Mouse (Mus musculus) bone marrow macrophage, adult 2 months (primary cell): ENCODE results near the gene Tjp1.

Experiments
- CTCF ChIP-seq: IDR thresholded peaks from 2 replicates; pipeline ENCODE4 v1.5.1; 2012; ENCODE audit warnings: low read depth, mild to moderate bottlenecking, low read length, moderate library complexity
- POLR2A ChIP-seq: IDR thresholded peaks from 2 replicates; pipeline ENCODE4 v1.6.1; 2012; ENCODE audit warnings: mild to moderate bottlenecking, low read depth, low read length, borderline replicate concordance

DNA sequence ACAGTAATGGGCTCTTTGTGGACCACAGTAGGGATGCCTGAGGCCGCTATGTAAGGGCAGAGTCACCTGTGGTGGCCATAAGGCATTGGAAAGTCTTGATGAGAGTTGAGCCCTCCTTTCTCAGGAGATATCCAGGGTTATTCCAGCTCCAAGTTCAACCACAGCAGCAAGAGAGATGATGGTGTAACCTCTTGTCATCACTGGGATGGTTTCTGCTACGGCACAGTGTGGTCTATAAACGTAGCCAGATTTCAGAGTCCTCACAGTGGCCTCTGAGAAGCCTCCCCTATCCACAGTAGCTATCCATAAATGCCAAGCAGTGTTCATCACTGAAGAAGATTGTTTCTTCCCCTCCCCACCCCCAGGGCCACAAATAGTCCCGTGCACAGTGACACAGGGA, 251.8 kb downstream of the Tjp1 start:
- TF ChIP-seq CTCF (no peak), POLR2A (no peak)
